Mouse (Mus musculus) cerebellum, adult (tissue): ENCODE results near the gene Gimap8.
"Not testable (repeated sequence)": the region's sequence is repeated elsewhere in the genome, so short reads cannot be mapped to it uniquely, and the experiment has no call there.

Source experiments
- ATAC-seq: cut with Nextera tagmentation; 2 replicates; pipeline ENCODE4 v1.9.2; 2017; ENCODE audit warnings: mild to moderate bottlenecking, moderate library complexity, mixed read lengths; ENCODE audit not compliant: insufficient number of reproducible peaks, low FRiP score, low TSS enrichment

The Gimap8 gene

DNA sequence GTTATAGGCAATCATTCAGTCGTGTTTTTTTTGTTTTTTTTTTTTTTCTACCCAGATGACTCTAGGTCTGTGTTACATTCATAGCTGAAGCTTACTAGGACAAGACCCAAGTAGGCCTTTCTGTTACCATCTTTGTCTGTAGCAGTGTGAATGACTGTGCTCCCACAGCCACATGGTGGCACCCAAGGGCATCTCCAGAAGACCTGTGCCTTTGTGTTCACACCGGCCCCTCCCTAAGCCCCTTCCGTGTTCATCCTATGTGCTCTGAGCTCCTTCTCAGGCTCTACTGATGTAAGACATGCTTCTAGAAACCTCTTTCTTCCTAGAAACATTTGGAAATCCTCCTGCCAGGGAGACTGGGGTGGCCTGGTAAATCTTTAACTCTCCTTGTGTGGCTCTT, at the start of gene Gimap8:
TSS of gene Gimap8 (plus strand) at position 240 of the 400 bp plus-strand sequence.
- no peak for ATAC-seq

DNA sequence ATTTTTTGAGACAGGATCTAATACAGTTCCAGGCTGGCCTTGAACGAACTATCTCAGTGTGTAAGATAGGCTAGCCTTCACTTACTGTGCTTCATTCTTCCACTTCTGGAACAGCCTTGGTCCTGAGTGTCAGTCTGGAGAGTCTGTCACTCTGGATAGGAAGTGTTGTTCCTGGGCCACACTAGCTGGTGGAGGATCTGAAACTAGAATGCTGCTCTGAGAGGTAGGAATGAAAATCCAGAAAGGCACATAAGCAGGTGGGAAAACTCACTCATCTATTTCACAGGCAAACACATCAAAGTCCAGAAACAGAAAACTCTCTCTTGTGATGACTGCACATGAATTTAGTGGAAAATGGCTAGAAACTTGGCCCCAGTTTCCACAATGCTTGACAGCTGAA, 46.4 kb upstream of the Gimap8 start:
- ATAC-seq, result no peak

DNA sequence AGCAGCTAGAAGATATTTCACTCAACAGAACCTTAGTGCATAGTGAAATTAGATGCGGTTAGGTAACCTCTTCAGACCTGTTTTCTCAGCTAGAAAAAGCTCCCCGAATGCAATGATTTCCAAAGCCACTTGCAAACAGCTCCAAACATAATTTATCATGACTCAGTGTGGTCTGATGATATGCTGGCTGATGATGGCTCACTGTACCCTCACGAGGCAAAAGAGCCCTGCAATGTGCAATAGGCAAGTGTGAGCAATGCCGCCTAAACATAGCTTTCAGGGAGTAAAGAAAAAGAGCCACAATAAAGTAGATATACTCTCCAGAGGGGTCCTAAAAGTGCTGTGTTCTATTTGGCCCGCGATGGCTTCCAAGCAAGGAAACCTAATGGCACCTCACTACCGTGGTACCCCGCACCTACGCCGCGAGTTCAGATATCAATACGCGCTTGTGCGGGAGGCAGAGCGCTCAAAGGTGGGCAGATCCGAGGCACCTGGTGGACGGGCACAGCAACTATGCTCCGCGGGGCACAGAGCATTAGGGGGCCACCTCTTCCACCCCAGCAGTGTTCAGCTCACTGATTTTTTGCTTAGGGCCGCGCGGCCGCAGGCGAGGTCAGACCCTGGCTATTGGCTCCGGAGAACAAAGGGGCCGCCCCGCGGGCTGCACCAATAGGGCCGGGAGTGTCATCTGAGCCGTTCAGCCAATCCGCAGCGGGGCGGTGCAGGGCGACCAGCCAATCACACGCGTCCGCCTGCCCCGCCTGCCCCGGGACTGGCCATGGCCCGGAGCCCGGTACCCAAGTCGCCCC, 45.6 kb upstream of the Gimap8 start, which contains the start of gene Zfp775:
TSS of gene Zfp775 (plus strand) at position 793 of the 809 bp plus-strand sequence.
- peak; percentile 98 for ATAC-seq

DNA sequence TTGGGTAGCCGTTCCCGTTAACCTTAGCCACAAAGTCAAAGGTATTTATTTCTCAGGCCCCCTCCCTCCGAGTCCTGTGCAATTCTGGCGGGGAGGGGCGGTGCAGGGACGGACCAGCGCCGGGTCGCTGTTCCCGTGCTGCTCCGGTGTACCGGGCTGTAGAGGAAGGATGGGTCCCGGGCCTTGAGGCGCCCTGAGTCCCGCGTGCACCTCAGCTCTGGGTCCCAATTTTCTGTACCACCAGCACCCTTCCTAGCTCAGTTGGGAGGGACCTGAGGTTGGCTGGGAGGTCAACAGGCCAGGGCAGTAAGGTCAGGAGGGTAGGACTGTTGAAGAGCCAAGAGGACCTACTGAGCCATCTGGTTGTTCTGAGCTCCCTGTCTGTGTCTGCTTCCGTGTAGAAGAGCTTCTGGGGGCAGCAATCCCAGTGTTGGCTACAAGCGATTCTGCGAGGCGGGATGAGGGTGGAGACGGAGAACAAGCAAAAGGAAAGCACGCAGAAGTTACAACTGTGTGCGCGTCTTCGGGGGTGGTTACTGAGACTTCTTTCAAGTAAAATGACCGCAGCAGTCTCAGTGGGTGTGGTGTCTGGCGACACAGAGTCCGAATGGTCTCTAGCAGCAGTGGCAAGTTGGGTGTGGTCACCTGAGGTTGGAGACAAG, 44.8 kb upstream of the Gimap8 start:
- ATAC-seq, result peak; percentile 66

DNA sequence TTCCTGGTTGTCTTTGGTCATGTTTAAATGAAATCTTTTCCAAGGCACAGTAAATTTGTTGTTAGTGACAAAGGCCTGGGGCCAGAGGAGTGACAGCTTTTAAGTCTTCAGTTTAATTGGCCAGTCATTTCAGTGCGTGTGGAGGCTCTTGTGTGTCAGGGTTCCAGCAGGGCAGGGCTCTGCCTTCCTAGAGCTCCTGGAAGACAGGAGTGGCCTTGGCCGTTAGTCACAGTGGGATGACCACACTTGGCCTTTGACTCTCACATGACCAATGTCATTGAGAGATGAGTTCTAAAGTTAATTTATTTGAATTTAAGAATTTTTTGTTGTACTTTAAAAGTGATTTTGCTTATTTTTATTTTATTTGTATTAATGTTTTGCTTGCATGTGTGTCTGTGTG, 38.9 kb upstream of the Gimap8 start:
- no peak for ATAC-seq

DNA sequence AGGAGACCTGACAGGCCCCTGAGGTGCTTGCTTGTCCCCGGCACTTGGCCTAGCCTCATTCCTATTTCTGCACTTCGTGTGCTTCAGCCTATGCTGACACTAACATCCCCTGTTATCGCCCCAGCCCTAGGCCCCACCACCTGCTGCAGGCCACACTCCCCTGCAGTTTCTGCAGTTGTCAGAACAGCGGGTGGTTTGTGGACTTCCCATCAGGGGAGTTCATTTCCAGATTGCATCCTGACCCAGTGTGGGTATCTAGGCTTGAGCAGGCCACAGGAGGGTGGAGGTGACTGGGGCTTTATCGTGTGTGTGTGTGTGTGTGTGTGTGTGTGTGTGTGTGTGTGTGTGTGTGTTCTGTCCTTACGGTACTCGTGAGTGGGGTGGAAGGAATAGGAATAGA, 37.5 kb upstream of the Gimap8 start:
- peak; percentile 68; the same call in 1 of the 2 replicates for ATAC-seq

DNA sequence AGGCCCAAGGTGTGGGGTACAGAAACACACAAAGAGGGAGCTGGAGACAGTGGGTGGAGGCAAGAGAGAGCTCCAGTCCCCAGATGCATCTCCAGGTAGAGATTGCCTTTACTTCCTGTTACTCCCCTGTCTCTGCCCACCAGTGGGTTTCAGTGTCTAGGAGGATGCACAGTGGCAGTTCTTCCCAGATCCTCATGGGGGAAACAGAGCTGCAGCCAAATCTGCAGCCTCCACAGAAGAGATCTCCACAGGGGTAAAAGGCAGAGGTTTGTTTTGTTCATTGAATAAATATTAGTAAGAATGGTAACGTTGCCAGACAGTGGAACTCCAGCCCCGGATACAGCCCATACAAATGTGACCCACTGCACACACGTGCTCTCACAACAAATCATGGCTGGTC, 36.4 kb upstream of the Gimap8 start:
- ATAC-seq, result no peak

DNA sequence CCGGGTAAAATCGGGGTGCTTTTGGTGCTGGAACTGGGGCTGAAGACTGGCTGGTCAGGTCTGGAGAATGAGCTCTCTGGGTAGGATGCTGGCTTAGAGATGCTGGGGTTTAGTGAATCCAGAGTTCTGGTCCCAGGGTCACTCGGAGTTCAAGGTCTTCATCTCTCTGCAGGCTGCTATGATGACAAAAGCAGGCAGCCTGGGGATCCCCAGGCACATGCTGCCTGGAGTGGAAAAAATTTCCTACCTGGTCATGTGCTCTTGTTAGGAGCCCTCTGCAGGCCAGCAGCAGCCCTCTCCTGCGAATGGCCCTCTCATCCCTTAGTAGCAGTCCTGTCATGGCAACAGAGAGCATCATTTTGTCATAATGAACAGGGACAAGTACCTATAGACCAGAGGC, 33.6 kb upstream of the Gimap8 start:
- no peak for ATAC-seq

DNA sequence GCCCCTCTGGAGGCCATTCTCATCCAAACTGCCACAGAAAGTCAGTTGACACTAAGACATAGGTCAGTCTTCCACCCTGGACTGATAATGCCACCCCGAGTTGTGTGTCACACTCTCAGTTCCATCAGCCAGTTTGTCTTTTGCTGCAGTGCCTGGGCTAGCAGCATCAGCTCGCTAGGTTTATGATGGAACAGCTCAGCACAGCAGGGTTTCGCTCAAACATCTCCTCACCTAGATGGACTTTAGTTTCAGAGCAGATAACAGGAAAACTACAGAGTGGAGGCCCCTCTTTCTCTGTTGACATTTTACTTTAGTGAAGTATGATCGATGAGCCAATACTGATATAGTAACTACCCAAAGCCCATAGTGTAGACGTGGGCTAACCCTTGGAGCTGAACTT, 32.3 kb upstream of the Gimap8 start:
- ATAC-seq, result no peak

DNA sequence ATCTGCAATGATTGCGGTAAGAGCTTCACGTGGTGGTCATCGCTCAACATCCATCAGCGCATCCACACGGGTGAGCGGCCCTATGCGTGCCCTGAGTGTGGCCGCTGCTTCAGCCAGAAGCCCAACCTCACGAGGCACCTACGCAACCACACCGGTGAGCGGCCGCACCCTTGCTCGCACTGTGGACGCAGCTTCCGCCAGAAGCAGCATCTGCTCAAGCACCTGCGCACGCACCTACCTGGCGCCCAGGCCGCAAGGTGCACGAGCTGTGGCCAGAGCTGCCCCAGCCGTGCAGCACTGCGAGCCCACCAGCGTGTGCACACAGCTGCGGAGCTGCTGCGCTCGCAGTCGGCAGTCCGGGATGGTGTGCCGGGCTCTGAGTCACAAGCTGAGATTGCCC, 27.0 kb upstream of the Gimap8 start:
- no peak for ATAC-seq

DNA sequence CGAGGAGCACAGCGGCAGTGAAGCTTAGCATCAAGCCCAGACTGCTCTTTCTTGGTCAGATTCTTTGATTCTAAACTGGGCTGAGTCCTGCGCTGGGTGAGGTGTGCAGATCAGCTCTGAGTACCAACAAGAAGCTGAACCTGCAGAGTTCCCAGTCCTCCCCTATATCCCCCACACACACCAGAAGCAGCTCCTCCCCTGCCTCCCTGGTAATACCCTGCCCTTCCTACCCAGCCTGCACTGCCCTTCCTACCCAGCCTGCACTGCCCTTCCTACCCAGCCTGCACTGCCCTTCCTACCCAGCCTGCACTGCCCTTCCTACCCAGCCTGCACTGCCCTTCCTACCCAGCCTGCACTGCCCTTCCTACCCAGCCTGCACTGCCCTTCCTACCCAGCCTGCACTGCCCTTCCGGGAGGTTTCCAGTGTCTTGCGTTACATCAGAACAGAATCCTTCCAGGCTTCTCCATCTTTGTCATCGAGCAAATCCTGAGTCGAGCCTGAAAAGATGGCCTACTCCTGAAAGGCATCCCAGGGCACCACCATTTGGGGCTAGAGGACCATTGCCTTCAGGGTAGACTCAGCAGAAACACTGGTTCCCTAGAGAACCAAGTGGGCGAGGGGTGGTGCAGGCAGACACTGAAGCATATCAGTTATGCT, 24.7 kb upstream of the Gimap8 start:
- ATAC-seq, result not testable (repeated sequence)

DNA sequence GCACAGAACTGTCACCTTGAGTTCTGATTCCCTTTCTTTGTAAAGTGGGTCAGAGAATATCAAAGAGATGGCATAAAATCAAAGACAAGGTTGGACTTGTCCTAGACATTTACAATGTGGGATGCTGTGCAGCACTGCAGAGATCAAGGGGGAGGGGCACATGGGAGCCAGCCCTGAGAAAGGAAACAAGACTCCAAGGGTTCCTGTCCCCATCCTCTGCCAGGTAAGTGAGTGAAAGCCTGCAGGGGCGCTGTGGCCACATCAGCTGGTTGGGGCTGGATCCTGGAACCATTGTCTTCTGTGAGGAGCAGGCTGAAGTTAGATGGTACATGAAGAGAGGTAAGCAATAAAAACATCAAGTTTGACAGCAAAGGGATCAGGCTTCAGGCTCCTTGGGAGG, 23.6 kb upstream of the Gimap8 start:
- no peak for ATAC-seq

DNA sequence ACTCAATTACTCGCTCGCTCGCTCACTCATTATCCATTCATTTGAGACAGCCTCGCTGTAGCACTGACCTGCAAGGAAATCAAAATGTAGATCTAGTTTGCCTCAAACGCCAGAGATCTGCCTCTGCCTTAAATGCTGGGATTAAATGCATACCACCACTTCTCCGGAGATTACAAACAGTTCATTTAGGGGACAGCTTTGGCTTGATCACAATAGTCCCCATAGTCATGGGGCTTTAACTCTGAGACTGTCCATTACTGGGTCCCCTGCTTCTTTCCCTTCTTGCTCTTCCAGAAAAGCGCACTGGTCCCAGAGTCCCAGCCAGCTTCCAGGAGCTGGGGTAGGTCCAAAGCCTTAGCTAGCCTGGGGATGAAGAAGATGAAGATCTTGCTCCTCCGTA, 20.6 kb upstream of the Gimap8 start, which contains the start of gene AI854703:
TSS of gene AI854703 (plus strand) at position 301 of the 400 bp plus-strand sequence.
- 0 out of 2 replicates have a peak, but pooled peaks have one; percentile 2 for ATAC-seq

DNA sequence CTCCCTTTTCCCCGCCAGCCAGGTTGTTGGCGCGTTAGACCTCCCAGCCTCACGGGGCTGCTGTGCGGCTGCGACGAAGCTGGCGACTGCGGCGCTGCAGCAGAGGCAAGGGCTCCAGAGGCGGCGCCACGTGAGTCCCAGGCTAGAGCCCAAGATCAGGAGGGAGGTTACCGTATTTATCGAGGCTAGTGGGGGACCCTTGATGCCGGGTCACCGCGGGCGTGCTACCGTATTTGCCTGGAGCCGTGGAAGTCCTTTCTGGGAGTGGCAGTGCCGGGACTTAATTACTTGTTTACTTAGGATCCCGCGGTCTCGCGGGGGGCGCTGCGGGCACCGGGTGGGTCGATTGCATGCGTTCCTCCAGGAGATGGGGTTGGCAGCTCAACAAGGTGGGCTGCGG, 20.1 kb upstream of the Gimap8 start:
- peak; percentile 61 for ATAC-seq

DNA sequence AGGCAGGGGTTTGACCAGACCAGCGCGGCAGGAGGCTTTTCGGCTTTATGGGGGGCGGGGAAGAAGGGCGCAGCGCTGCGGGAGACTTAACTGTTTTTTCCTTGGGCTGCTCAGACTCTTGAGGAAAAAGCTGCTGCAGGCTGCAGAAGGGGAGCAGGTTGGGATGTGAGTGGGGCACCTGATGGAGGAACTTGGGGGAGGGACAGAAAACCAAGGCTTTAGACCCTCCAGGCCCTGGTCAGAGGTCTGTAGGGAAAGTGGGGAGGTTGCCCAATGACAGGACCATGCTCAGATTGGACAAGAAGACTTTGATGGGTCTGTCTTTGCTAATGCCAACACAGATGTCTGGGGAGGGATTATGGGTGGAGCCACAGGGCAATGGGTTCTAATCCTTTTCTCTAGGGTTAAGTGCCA, 19.5 kb upstream of the Gimap8 start:
- no peak for ATAC-seq

DNA sequence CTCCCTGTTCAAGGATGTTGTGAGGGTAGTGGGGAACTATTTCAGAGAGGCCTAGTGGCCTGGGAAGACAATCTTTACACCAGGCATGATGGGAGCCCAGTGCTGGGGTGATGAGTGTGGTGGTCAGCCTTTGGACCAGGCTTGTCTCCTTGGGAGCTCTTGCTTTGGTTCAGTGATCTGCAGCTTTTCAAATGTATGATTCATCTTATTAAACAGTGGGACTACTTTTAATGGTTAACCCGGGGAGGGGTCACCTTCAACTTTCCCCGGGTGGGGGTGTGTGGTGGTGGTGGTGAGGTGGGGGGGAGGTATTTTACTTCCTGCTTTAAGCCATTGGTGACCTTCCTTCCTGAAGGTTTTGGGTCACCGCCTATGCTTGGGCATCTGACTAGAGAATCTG, 18.7 kb upstream of the Gimap8 start:
- no peak for ATAC-seq

DNA sequence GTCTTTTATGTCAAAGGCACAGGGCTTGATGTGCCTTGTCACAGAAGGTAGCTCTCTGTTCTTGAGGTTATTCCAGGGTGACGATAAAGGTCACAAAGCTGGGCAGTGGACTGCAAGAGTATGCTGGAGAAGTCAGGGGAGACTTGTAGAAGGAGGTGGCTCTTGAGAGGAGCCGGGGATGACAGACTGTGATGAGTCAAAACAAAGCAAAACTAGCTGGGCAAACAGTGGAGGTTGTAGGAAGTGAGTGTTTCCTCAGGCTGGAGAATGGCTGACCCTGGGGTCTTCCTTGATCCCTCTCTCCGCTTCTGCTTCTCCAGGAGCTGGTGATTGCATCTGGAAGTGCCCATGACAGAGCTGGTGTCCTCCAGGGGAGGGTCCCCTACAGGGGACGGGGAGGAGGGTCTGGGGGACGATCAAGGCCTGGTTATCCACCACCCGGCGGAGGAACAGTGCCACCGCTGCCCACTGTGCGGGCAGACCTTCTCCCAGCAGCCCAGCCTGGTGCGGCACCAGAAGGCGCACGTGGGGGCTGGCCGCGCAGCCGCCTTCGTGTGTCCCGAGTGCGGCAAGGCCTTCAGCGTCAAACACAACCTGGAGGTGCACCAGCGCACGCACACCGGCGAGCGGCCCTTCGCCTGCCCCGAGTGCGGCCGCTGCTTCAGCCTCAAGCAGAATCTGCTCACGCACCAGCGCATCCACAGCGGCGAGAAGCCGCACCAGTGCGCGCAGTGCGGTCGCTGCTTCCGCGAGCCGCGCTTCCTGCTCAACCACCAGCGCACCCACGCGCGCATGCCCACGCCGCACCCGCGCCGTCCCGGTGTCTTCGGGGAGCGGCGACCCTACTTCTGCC, 18.0 kb upstream of the Gimap8 start:
- ATAC-seq, result 0 out of 2 replicates have a peak, but pooled peaks have one; percentile 18

DNA sequence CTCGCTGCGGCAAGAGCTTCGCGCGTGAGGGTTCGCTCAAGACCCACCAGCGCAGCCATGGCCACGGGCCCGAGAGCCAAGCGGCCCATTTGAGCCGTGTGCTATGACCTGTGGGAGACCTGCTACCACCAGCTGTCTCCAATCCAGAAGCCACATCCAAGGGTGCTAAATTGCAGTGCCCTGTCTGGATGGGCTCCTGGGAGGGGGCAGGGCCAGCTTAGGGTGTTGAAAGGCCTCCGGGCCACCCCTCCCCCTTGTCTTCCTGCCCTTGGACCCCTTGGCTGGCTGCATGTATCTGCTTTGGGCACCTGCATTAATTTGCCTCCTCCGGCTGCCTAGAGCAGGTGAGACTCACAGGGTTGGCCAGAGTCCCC, 17.4 kb upstream of the Gimap8 start:
- ATAC-seq, result 0 out of 2 replicates have a peak, but pooled peaks have one; percentile 1

DNA sequence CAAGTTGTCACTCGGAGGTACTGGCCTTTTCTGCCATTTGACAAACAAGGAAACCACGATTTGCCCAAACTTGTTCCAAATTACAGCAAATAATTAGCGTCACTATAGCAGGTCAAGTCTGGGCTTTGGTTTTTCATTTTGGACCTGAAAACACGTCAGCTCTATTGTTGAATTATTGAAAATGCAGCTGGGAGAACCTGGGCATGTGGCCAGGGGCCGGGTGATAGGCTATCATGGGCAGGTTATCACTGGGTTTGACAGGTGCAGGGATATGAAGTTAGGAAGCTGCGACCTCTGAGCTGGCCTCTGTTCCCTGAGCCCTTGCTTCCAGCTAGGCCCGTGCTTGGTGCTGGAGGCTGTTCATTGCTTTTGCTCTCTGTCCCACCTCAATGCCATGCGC, 16.2 kb upstream of the Gimap8 start:
- no peak for ATAC-seq

DNA sequence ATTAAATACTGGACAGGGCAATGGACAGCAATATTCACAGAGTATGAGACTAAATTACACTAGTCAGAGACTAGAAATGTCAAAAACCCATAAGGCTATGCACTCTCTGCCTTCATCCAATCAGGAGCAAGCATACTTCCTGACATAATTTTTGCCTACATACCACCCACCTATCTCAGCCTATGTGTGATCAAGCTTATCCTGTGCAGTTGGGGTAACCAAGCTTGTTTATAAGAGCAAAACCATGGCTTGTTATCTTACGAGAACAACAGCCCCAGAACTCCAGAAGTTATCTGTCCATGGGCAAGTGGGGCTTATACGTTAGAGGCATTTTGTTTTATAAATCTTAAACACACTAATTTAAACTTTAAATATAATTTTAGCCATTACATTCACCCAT, 11.9 kb upstream of the Gimap8 start:
- ATAC-seq, result no peak
